Mouse (Mus musculus): ENCODE measurements at regions not wholly inside any gene's neighbourhood (a gene's known extent, or its start where the extent isn't known, plus 50 kb on each side); places are given as distances from the start of the nearest gene placed in this dataset.

DNA sequence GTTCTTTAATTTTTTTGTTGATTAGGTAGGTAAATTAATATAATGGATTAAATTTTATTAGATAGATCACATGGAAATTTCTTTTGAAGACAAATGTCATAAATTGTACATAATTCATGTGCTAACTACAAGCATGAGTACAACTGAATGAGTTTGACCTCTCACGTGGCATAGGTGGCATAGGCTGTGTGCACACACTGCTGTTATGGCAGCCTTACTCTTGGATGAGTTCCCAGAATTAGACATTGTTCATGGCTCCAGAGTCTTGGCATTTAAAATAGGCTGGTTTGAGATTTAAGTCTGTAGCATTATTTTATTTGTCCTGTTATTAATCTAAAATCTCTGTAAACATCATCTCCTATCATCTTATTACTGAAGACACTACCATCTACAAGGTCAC, 115.2 kb upstream of the Fsip2 start:
- no peaks in the 10 kb centered on the region for H3K27me3 ChIP-seq (ENCODE audit: insufficient read depth, low read length)
- no peak overlapping the region for H3K27ac ChIP-seq (ENCODE audit: low read depth, low read length)
- H3K36me3 ChIP-seq (ENCODE audit: insufficient read depth, low read length), result no peaks in the 10 kb centered on the region
- WGBS, result 60% methylated on average over 1 of the region's 1 CpGs
- no peak overlapping the region for H3K4me3 ChIP-seq (ENCODE audit: low read depth, low read length)
- no peaks in the 10 kb centered on the region for H3K4me1 ChIP-seq (ENCODE audit: insufficient read depth, low read length)
- ATAC-seq (ENCODE audit: low FRiP score), result no peak
- no peak overlapping the region for H3K9ac ChIP-seq (replicated peaks; ENCODE audit: low read length, poor library complexity, severe bottlenecking)
- H3K4me2 ChIP-seq (ENCODE audit: low read depth, low read length, poor library complexity, severe bottlenecking), result no peak overlapping the region
- peak; percentile 24 for DNase-seq (ENCODE audit: low spot score)
- no peaks in the 10 kb centered on the region for H3K9me3 ChIP-seq (ENCODE audit: low read length)
- TF ChIP-seq CTCF (IDR thresholded peaks at IDR 0.05), result no peak

DNA sequence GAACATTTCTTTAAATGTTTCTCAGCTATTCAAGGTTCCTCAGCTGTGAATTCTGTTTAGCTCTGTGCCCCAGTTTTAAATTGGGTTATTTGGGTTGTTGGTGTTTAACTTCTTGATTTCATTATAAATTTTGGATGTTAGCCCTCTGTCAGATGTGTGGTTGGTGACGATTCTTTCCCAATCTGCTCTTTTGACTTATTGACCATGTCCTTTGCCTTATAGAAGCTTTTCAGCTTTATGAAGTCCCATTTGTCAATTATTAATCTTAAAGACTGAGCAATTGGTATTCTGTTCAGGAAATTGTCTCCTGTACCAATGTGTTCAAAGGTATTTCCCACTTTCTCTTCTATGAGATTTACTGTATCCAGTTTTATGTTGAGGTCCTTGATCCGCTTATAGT, 103.6 kb upstream of the Fsip2 start:
- no peak for TF ChIP-seq CTCF (IDR thresholded peaks at IDR 0.05)
- no peak for ATAC-seq (ENCODE audit: low FRiP score)
- 96% methylated on average over 2 of the region's 2 CpGs for WGBS

DNA sequence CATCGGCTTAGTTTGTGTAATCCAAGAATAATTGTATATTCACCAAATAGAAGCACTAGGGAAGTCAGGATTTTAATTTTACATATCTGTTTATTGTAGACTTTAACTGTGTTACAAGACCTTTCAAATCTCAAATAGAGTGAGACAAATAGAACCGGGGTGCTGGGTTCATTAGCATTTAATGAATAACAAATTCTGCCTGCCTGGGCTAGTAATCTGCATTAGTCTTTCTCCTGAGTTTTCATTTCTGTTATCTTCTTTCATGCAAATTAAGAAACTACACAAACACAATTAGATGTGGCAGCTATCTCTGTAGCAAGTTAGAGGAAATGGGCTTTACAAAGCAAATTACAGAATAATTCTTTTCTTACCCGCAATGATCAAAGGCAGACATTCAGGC, 96.2 kb upstream of the Fsip2 start:
- DNase-seq (ENCODE audit: low spot score), result peak; percentile 21

More for the DNA sequence above, 103.6 kb upstream of the Fsip2 start:
- no peaks in the 10 kb centered on the region for H3K4me1 ChIP-seq (ENCODE audit: insufficient read depth, low read length)
- H3K27ac ChIP-seq (ENCODE audit: low read depth, low read length), result no peak overlapping the region
- DNase-seq (ENCODE audit: low spot score), result no peak
- no peak overlapping the region for H3K4me2 ChIP-seq (ENCODE audit: low read depth, low read length, poor library complexity, severe bottlenecking)
- no peak overlapping the region for H3K4me3 ChIP-seq (ENCODE audit: low read depth, low read length)
- H3K9ac ChIP-seq (replicated peaks; ENCODE audit: low read length, poor library complexity, severe bottlenecking), result no peak overlapping the region
- no peaks in the 10 kb centered on the region for H3K36me3 ChIP-seq (ENCODE audit: insufficient read depth, low read length)
- H3K9me3 ChIP-seq (ENCODE audit: low read length), result no peaks in the 10 kb centered on the region
- no peaks in the 10 kb centered on the region for H3K27me3 ChIP-seq (ENCODE audit: insufficient read depth, low read length)

DNA sequence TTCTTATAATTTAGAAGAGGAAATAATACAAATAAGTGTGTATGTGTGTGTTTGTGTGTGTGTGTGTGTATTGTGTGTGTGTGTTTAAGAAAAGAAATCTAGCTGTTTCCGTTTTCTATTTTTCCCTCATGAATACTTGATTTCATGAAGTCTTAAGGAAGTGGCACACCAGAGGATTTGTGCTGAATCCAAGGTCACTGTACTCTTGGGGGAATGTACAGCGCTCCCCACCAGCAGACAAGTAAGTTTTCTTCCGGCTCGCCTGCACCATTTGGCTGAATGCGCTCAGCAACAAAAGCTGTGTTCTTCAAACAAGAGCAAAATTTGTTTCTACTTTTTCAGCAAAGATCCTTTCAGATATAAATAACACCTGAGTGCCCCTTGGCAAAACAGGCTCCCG, 95.7 kb upstream of the Fsip2 start:
- peak overlapping the region; percentile 32 for H3K4me2 ChIP-seq (ENCODE audit: low read depth, low read length, poor library complexity, severe bottlenecking)
- TF ChIP-seq CTCF (IDR thresholded peaks at IDR 0.05), result no peak
- H3K27me3 ChIP-seq (ENCODE audit: insufficient read depth, low read length), result no peaks in the 10 kb centered on the region
- DNase-seq (ENCODE audit: low spot score), result peak; percentile 15
- H3K27ac ChIP-seq (ENCODE audit: low read depth, low read length), result no peak overlapping the region
- no peak overlapping the region for H3K9ac ChIP-seq (replicated peaks; ENCODE audit: low read length, poor library complexity, severe bottlenecking)
- no peaks in the 10 kb centered on the region for H3K9me3 ChIP-seq (ENCODE audit: low read length)
- ATAC-seq (ENCODE audit: low FRiP score), result no peak
- 24% methylated on average over 6 of the region's 6 CpGs for WGBS
- H3K36me3 ChIP-seq (ENCODE audit: insufficient read depth, low read length), result no peaks in the 10 kb centered on the region
- H3K4me1 ChIP-seq (ENCODE audit: insufficient read depth, low read length), result no peaks in the 10 kb centered on the region
- no peak overlapping the region for H3K4me3 ChIP-seq (ENCODE audit: low read depth, low read length)

More for the DNA sequence above, 96.2 kb upstream of the Fsip2 start:
- no peak overlapping the region for H3K4me3 ChIP-seq (ENCODE audit: low read depth, low read length)
- WGBS, result 15% methylated on average over 3 of the region's 3 CpGs
- no peaks in the 10 kb centered on the region for H3K9me3 ChIP-seq (ENCODE audit: low read length)
- H3K4me2 ChIP-seq (ENCODE audit: low read depth, low read length, poor library complexity, severe bottlenecking), result no peak overlapping the region
- H3K27me3 ChIP-seq (ENCODE audit: insufficient read depth, low read length), result no peaks in the 10 kb centered on the region
- TF ChIP-seq CTCF (IDR thresholded peaks at IDR 0.05), result no peak
- no peak overlapping the region for H3K27ac ChIP-seq (ENCODE audit: low read depth, low read length)
- no peaks in the 10 kb centered on the region for H3K4me1 ChIP-seq (ENCODE audit: insufficient read depth, low read length)
- no peaks in the 10 kb centered on the region for H3K36me3 ChIP-seq (ENCODE audit: insufficient read depth, low read length)
- no peak for ATAC-seq (ENCODE audit: low FRiP score)
- H3K9ac ChIP-seq (replicated peaks; ENCODE audit: low read length, poor library complexity, severe bottlenecking), result no peak overlapping the region

All from midbrain, postnatal 0 days (tissue).